Mouse (Mus musculus) thymus, postnatal 0 days (tissue): ENCODE data around the gene Ppp2r3a. TPM values are rescaled to one million over a fixed set of nuclear protein-coding genes. Genes with fewer than 3 reads are reported as not detected.
A peak's percentile ranks its signal among the peaks of the same experiment; 100 is the strongest.

Experiments used
- DNase-seq: peaks from one replicate; pipeline ENCODE4 v3.0.0-alpha.2; 2015; ENCODE audit warnings: low spot score
- polyA plus RNA-seq: library from polyadenylated mRNA; unstranded; fragments of >200 nt; fragmentation: Nextera tagmentation; extraction: Ambion mirVana; gene quantifications from 2 replicates; pipeline ENCODE4 v1.2.1, GENCODE M21; 2015

Ppp2r3a gene
- polyA plus RNA-seq, result 2.2 and 2.3 TPM in 2 replicates

GRCm38 (mm10) chr9:101251644-101252337, at the start of gene Ppp2r3a:
Gene Ppp2r3a (minus strand): TSS chr9:101251795.
- peak; percentile 89 for DNase-seq

DNA sequence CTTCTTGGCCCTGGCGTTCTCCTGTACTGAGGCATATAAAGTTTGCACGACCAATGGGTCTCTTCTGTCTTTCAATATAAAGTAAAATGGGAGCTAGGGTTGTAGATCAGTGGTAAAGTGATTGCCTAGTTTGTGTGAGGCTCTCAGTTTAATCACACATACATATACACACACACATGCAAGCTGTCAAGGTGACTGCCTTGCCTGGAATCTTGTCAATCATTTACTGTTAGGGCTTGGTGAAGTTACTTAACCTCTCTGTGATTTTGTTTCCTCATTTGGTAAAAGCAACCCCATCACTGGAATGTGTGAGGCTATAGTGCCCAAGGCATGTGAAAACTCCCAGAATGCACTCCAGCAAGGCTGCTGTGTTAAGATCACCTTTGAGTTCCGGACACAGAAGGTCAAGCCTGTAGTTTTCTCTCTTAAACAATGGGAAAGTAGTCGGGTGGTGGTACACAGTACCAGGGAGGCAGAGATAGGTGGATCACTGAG, 48.9 kb upstream of the Ppp2r3a start:
- DNase-seq, result no peak

- DNase-seq, result no peak
These were observed 40.4 kb upstream of the Ppp2r3a start for GRCm38 (mm10) chr9:101291676-101292660.

GRCm38 (mm10) chr9:101290876-101291275, 39.3 kb upstream of the Ppp2r3a start:
- DNase-seq, result no peak

DNA sequence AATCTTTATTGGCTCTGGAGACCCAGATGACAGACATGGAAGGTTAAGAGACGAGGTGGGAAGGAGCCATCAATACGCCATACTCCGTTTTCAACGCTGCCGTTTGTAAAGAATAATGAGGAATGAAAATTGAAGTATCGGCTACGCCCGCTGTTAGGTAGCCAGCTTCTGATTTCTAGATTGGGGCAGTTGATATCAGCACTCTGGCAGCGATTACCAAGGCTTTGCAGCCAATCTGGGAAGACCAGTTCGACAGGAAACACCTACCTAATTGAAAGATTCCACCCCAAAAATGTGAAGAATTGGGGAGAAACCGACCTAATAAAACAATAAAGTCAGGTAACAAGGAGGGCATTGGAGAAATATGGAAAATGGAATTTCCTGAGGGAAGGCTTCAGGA, 38.2 kb upstream of the Ppp2r3a start:
- DNase-seq, result no peak

DNA sequence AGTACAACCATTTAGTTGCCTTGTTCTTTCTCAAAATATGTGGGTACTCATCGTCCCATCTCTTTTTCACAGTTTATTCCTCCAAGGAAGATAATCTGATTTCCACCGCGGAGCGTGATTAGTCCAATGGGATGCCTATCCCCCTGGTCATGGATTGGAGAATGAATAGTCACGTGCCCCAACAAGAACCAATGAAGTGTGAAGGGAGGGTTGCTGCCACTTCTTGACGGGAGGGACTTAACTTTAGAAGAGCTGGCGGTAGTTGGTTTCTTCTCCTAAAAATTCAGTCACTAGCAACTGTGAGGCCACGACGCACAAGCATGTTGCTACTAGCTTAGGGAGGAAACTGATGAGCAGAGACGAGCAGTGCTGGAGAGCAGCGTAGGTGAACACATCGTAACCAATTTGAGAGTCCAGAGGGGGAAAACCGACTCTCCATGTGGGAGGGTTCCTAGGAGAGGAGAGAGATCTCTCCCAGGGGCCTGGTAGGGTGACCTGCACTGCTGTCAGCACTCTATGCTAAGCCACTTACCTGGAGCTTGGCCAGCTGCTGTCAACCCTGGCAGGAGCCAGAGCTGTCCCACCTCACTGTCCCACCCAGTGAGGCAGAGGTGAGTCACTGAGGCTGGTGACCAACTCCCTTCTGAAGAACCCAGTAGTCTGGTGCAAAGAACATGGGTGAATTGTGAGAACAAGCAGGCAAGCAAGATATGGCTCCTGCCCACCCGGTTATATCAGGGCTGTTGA, 37.5 kb upstream of the Ppp2r3a start:
- DNase-seq, result no peak

GRCm38 (mm10) chr9:101286766-101287165, 35.2 kb upstream of the Ppp2r3a start:
- DNase-seq, result no peak

DNA sequence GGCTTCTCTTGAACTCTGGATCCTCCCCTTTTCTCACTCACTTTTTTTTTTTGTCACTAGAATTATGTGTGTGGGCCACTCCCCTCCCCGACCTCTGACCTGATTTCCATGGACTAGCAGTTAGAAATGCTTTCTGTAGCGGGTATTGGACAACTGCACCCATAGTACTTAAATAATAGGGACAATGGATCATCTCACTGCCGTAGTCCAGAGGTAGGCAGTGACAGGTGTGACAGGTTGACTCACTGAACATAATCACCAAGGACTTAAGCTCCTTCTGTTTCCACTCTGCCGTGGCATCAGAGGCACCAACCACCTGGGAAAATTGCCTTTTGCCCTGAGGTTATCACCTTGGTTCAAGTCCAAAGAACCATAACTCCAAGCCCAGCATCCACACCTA, 32.5 kb upstream of the Ppp2r3a start:
- DNase-seq, result no peak

DNA sequence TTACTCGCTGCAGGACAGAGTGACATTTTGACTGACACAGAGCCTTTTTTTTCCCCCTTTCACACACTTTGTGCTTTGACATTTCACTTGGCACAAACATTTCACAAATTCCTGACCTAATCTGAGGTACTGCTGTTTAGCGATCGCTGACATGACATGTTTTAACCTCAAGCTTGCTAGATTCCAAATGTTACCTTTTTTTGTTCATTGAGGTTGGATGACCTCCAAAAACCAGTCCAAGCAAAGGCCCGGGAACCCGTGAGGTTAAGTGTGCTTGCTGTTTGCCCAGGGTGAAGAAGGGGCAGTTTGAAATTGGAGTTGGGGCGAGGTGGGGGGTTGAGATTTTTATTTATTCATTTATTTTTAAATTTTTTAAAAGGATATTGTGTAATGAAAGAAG, 31.1 kb upstream of the Ppp2r3a start:
- DNase-seq, result no peak

DNA sequence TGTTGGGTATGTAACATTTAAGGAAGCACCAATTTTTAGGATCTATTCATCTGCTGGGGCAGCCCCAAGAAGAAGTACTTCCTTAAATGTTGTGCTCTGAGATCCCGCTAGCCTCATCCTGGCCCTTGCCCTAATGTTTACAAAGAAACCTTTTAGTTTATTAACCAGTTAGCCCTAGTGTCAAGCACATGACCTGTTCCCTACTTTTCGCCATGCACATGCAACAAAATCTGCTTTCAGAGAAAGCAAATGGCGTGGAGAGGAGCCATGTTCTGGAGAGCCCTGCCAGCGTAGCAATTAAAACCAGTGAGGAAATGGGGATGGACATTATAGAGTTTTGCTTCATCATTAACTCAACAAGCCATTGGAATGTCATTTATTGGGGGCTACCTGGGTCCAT, 30.3 kb upstream of the Ppp2r3a start:
- DNase-seq, result no peak

- DNase-seq, result no peak
These were observed 29.7 kb upstream of the Ppp2r3a start for GRCm38 (mm10) chr9:101281326-101281725.

- DNase-seq, result no peak
These were observed 29.3 kb upstream of the Ppp2r3a start for GRCm38 (mm10) chr9:101280867-101281266.

DNA sequence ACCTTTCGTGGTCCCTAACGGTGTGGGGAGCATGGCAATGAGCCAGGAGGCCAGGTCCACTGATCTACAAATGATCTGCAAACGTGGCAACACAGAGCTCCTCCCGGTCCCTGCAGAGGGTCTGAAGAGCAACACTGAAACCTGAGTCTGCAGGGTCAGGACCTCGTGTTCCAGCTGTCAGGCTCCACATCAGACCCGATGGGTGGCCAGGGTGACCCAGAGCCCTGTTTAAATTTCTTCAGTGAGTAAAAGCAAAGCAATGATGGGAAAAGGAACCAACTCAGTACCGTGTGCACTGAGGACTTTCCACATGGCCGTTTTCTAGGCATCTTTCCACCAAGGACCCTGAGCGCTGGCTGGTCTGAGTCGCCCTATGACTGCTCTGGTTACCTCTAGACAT, 28.6 kb upstream of the Ppp2r3a start:
- DNase-seq, result no peak

DNA sequence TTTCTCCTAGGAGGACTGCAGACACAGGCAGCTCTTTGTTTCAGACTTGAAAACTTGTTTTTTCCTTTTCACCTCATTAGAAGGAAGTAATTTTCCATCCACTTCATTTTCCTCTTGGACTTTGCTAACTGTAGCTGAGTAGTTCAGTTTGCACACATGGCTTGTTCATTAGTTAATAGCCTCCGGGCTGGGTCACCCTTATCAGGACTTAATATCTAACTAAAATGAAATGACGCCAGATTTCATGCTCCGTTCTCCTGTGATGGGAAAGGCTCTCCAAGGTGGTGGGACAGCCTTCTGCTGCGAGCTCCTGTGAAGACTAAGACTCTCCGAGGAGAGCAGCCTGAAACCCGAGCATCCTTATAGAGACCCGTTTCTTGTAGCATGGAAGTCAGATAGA, 21.1 kb upstream of the Ppp2r3a start:
- no peak for DNase-seq

DNA sequence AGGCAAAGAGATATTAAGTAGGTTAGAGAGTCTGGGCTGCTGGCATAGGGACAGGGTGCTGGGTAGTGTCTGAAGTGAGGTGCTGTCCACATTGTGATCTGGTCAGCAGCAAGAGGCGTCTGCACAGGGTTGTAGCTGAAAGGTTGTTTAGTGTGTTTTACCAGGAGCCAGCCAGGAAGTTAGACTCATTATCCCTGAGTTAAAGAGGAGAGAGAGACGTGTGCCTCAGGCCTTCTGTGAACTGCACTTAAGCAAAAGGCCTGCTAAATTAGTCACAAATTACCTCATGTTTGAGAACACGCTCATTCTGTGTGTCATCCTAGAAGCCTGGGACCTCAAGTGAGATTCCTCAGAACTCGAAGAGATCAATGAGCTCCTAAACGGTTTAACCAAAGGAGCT, 18.4 kb upstream of the Ppp2r3a start:
- no peak for DNase-seq

- no peak for DNase-seq
These were observed 14.4 kb upstream of the Ppp2r3a start for GRCm38 (mm10) chr9:101266043-101266442.

GRCm38 (mm10) chr9:101265546-101265945, 14.0 kb upstream of the Ppp2r3a start:
- no peak for DNase-seq

DNA sequence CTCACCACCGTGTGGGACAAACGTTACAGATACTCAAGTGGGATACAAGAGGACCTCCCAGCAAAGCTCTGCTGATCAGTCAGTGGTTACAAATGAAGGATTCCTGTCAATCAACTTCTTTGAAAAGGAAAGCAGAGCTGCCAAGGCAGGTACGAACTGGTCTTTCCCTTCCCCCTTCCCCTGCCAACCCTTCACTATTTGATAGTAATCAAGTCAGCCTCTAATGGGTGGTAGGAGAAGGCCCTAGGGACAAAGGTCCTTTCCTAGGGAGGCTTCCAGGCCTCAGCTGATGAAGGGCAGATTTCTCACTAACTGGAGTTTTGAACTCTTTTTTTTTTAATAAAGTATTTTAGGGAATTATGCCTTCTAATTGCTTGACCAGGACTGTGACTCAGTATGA, 11.2 kb upstream of the Ppp2r3a start:
- no peak for DNase-seq

DNA sequence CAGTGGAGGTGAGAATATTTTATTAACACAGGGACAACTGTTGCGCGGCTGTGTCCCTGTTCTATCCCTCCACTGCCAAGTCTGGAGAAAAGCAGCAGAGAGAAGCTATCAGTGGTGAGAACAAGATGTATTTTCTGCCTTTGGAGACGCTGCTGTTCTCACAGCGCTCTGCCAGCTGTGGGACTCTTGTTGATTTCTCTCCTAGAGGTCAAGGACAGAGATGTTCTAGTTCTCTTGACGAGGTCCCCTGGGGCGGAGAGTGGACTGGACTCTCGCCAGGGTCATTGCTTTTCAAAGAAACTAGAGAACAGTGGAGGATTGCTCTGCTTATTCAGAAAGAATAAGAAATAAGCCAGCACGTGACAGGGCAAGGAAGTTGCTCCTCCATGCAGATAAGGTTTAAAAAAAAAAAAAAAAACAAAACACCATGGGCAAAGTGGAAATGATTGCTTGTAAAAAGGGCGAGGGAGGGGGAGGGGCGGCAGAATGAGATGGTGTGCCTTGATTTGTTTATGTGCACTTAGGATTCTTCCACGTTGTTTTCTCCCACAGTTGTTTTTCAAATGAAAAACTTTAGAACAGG, 10.5 kb upstream of the Ppp2r3a start:
- no peak for DNase-seq

DNA sequence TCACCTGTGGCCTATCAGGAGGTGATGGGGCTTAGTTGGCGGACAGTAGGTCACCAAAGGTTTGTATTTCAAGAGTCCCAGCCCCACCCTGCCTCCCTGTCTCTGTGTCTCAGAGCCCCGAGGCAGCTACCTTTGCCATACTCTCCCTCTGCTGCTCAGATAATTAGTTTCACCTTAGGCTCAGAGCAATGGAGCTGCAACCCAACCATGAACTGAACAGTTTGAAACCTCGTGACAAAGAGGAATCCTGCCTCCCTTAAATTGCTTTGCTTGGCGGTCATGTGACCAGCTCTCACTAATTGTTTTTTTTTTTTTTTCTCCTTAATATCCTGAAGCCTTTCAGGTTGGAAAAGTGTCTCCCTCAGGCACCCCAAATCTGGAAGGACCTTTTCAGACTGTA, 9.8 kb upstream of the Ppp2r3a start:
- DNase-seq, result no peak

- DNase-seq, result no peak
These were observed 1.5 kb upstream of the Ppp2r3a start for GRCm38 (mm10) chr9:101253136-101253535.
